In the genomic region with DNA sequence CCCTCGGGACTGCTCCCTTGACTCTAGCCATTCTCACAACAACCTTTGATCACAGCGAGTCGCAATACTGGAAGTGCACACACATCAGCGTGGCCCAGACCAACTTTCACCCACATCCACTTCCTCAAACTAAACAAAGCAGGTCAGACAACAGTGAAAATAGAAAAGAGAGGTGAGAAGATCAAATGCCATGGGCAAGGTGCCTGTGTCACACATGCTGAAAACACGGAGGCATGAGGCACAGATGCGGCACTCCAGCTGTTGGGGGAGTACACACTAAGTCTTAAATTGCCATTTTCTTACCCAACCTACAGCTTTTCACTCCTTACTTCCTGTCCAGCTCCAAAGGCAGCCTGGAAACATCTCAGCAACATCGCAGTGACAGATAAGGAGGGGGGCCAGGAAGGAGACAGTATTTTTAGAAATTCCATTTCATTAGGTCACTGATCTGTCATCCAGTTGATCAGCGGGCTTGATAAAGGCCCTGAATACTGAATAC, we compare ENCODE assay signal across 8 mouse cellular contexts.
DNase-seq lines count a peak whose midpoint lies in the region; ATAC-seq and TF ChIP-seq lines count a peak whose summit lies in the region.

No protein-coding gene starts in this region.

- no peak overlapping the region for H3K9ac ChIP-seq in heart, embryonic 11.5 days (ENCODE audit: low read depth, low read length)

- DNase-seq in gastrocnemius, adult 2 months: no peak
- no peak for DNase-seq in gastrocnemius, postnatal 10 days
- DNase-seq in large intestine, adult 2 months (ENCODE audit: low read depth, low spot score): peak; percentile 80
- DNase-seq in layer of hippocampus, adult 11-12 months (ENCODE audit: low spot score): no peak
- no peak for DNase-seq in left cerebral cortex, adult 8-10 months (ENCODE audit: low spot score in 2 of 2)
- no peak for DNase-seq in frontal cortex, adult 2 months (ENCODE audit: extremely low spot score in 1 of 2, low spot score in 1 of 2)

- WGBS in heart, embryonic 11.5 days (ENCODE audit: insufficient replicate concordance): 51% methylated on average over 8 of the region's 8 CpGs
- WGBS in large intestine, adult 2 months: 24% methylated on average over 8 of the region's 8 CpGs

- H3K4me2 ChIP-seq in heart, embryonic 11.5 days: no peak overlapping the region

- H3K27ac ChIP-seq in gastrocnemius, adult 2 months: peak overlapping the region; percentile 82
- peak overlapping the region; percentile 16 for H3K27ac ChIP-seq in heart, embryonic 11.5 days (ENCODE audit: low read depth, low read length)

- H3K4me1 ChIP-seq in heart, embryonic 11.5 days (ENCODE audit: control insufficient read depth, insufficient read depth, low read length): peaks cover 41% of the 10 kb centered on the region

- H3K27me3 ChIP-seq in heart, embryonic 11.5 days (ENCODE audit: control insufficient read depth, insufficient read depth, low read length): no peaks in the 10 kb centered on the region

- H3K36me3 ChIP-seq in heart, embryonic 11.5 days (ENCODE audit: control insufficient read depth, insufficient read depth, low read length): no peaks in the 10 kb centered on the region

- no peaks in the 10 kb centered on the region for H3K9me3 ChIP-seq in heart, embryonic 11.5 days (replicated peaks; ENCODE audit: control insufficient read depth, low read length)

- TF ChIP-seq CTCF in gastrocnemius, adult 2 months (IDR thresholded peaks at IDR 0.05): no peak

- intact Hi-C loops in gastrocnemius, adult 2 months (cut with DNase I): no loop called here

- no peak for ATAC-seq in heart, embryonic 11.5 days (replicated peaks; ENCODE audit: insufficient number of reproducible peaks, low FRiP score, low TSS enrichment)
- ATAC-seq in neutrophil, adult 5-6 weeks (ENCODE audit: extremely low read depth, insufficient number of reproducible peaks, low FRiP score, poor library complexity, severe bottlenecking): peak; percentile 73

- H3K4me3 ChIP-seq in gastrocnemius, adult 2 months: peak overlapping the region; percentile 23
- H3K4me3 ChIP-seq in heart, embryonic 11.5 days (ENCODE audit: low read depth, low read length): no peak overlapping the region
